Mouse (Mus musculus): Measurements from ENCODE around the gene Tenm3.

Tenm3 gene

GRCm38 (mm10) chr8:48315605-48316004 is 528.1 kb downstream of the Tenm3 start:
- no peak for DNase-seq

DNA sequence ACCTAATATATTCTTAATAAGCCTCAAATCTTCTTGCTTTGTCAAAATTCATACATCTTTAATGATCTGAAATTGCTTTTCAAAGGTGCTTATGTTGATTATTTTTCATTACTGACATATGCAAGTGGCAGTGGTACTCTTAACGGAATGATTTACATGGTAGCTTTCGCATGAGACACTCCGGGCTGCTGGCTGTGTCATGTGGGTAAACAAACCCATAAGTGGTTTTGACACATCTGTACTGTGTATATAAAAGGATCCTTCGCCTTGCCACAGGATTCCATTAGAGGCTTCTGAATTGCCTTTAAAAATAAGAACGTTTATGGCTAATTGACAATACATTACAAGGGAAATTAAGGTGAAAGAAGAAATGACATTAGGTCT is 529.8 kb downstream of the Tenm3 start:
- no peak for DNase-seq

GRCm38 (mm10) chr8:48313210-48313984 is 530.4 kb downstream of the Tenm3 start:
- DNase-seq: no peak

DNA sequence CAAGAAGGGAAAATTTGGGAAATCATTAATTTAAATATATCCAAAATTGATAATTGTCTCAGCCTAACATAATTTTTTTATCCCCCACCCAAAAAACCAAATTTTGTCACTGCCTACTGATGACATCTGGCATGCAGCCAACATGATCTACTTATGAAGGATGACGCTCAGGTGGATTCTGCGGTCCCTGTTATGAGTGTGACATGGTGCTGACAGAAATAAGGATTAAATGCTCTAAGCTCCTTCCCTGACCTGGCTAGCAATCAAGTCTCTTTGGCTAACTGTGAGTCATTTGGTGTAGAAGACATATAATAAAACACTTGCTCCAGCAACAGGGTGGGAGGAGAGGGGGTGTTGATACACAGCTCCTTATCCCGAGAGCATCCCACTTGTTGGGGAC is 532.0 kb downstream of the Tenm3 start:
- no peak for DNase-seq

GRCm38 (mm10) chr8:48310240-48310849 is 533.4 kb downstream of the Tenm3 start:
- no peak for DNase-seq

DNA sequence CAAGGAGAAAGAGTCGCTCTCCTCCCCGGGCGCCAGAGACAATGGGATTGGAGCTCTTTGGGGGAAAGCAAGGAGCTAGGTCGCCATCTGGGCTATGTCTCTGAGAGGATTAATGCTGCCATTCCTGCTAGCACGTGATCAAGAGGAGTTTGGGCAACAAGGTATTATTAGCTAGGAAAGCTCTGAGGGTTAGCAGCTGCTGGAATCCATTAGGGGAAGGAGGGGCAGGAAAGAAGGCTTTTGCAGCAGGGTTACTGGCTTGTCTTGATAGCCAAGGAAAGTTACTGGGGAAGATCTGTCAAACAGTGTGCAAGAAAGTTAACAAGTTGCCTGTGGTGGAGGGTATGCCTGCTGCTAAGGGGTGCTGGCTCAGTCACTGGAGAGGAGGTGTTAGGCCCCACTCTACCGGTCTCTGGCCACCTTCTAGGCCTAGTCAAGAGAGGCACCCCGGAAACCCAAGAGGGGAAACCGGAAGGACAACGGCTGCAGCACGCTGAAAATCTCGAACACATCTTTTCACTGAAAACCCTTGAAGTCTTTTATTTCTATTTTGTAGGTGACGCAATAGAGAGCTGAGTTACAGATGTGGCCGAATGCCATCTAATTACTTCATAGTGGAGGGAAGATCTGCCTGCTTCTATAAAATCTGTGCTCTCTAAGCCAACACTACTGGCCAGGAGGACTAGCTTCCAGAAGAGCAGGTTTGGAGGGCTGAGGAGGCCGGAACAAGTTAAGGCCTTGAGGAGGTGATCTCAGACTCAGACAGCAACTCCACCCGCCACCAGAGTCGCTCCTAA is 534.4 kb downstream of the Tenm3 start:
- DNase-seq: peak; percentile 78

GRCm38 (mm10) chr8:48304224-48304623 is 539.5 kb downstream of the Tenm3 start:
- no peak for DNase-seq

- DNase-seq: peak; percentile 43
Measured at GRCm38 (mm10) chr8:48300613-48301037, 543.1 kb downstream of the Tenm3 start.

DNA sequence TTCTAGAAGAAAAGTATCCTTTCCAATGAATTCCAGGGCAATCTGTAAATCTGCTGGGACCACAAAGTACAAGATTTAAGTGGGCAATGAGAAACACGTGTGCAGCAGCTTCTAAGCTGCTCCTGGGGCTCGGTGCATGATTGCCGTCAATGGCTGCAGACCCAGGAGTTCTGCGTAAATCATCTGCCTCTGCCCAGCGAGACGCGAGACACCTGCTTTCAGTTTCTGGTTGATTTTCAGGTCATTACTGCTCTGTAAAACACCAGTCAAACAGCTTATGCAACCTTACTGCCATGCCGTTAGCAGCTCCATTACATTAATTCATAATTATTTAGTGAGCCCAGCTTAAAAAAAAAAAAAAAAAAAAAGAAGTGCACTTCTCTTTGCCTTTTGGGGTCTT is 543.7 kb downstream of the Tenm3 start:
- no peak for DNase-seq

DNA sequence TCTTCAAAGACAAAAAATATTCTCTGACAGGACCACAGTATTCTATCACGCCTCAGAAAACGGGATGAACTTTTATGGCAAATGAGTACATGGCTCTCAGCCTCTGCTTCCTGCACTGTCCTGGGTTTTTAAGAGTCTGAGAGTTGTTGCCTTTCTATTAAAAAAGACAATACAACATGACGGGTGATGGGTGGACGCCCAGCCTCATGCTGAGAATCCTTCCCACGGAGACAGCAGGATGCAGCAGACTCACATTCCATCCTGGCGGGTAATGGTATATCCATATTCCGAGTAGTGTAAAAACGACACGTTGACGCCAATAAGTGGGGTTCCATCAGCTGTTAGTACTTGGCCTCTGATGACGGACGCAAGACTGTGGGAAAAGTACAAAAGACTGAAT is 544.4 kb downstream of the Tenm3 start:
- DNase-seq: no peak

DNA sequence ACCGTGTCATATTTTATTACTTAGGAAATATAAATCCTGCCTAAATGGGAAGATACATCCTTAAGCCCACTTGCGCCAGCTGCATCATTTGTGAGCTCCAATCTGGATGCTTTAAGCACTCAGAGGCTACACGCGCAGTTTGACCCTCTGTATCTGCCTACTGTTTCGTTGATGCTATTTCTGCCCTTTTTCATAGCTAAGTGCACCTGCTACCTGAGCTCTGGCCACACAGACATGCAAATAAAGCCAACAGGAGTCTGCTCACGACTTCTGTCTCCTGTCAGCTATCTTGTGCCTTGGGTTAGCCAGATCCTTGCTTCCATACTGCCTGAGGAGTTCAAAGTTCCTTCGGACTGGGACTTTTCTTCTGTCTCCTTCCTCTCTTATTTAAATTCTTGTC is 547.4 kb downstream of the Tenm3 start:
- DNase-seq: no peak

DNA sequence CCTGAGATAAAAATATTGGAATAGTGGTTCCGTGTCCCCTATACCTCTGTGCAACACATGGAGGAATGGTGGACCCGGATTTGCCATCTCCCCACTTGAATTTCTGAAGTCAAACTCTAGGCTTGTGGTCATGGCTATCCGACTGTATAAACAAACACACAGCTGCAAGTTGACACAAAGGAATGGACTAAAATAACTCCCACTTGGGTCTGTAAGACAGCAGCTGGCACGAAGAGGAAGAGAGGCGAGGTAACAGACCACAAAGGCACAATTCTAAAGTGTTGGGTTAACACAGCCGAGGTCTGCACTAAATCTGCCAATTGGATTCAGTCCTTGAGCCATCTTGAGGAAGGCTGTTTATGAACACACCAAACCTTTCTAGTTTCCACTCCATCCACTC is 548.2 kb downstream of the Tenm3 start:
- DNase-seq: no peak

- DNase-seq: no peak
Measured at GRCm38 (mm10) chr8:48293797-48294196, 550.0 kb downstream of the Tenm3 start.

- DNase-seq: no peak
Measured at GRCm38 (mm10) chr8:48285432-48285831, 558.3 kb downstream of the Tenm3 start.

GRCm38 (mm10) chr8:48281855-48282254 is 561.9 kb downstream of the Tenm3 start:
- DNase-seq: no peak

DNA sequence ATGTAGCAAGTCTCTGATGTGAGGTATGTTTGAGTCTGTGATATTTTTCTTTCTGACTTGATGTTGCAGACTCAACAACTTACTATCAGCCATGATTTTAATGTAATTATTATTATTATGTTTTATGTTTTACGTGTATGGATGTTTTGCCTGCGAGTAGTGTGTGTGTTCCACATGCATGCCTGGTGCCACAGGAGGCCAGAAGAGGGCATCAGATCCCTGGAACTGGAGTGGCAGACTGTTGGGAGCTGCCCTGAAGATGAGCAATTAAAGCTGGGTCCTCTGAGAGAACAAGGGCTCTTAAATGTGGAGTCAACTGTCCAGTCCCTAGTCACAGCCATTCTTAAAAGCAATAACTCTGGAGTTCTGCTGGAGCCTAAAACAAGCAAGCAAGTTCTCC is 564.4 kb downstream of the Tenm3 start:
- DNase-seq: no peak

DNA sequence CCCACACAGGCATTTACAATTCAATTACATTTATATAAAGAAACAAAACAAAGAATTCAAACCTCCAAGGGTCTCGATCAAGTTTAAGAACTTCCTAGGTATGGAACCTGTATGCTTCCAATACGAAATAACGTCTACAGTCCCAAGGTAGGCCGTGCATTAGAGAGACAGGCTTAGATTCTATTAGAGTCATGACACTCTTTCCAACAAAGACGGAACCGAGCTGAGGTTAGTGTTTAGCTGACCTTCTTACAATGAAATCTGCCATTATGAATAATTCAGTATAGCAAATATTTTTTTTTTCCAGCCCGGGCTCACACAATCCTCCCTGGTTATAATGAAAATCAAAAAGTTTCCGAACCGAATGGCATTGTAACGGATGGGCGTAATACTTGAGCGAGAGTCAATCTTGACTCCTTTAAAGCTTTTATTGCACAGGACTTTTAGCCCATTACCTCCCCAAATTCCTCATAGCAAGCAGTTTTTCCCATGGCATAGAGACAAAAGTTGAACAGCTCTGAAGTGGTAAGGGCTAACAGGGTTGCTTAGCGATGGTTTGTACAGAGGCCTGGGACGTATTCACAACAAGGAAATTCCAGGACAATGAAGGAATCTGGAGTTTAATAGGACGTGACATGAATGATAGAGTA is 565.6 kb downstream of the Tenm3 start:
- DNase-seq: peak; percentile 34

DNA sequence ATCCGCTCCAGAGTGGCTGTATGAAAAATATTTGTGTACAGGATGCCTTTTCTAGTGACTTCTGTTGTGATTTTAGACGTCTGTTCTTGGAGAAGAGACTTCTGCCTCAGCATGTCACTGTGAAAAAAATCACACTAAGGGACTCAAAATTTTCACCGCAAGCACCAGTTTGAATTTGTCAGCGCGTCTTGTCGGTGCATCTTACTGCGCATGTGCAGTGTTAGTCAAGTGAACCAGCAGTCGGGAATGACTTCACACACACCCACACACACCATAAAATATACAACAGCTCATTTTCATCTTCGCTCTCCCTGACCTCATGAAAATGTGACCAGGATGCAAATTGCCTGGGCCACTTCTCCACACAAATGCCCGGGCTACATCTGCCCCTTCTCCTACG is 568.7 kb downstream of the Tenm3 start:
- DNase-seq: no peak

GRCm38 (mm10) chr8:48274566-48274965 is 569.2 kb downstream of the Tenm3 start:
- no peak for DNase-seq

DNA sequence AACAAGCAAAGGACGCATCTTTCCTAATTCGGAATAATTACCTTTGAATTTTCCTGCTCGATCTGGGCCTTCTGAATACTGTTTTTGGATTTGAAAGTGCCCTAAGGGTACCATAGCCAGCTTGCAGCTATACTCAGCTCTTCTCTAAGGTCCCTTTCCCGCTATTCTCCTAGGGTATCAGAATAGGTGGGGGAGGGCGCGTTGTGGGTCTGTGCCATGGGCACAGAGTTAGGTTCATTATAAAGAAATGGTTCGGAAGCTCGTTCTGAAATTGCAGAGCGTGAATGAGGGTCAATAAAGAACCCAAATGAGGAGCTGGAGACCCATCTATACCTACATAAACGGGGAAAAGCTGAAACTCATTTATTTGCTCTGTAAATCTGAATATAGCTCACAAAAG is 575.1 kb downstream of the Tenm3 start:
- DNase-seq: no peak

DNA sequence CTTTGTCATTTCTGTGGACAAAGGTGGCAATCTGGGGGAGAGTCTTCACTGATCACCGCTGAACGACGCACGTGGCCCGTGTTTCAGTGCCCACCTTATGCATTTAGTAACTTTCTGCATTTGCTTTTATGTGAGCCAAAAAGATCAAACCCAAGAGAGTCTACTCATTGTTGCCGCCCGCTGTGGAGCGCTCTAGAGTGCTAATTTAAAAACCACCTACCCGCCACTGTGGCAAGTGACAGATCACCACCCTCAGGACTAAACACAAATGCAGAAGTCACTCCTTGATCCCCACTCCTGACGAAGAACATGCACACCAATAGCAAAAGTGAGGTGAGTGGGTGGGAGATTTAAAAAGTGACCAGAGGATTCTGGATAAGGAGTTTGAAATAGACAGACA is 583.5 kb downstream of the Tenm3 start:
- no peak for DNase-seq

DNA sequence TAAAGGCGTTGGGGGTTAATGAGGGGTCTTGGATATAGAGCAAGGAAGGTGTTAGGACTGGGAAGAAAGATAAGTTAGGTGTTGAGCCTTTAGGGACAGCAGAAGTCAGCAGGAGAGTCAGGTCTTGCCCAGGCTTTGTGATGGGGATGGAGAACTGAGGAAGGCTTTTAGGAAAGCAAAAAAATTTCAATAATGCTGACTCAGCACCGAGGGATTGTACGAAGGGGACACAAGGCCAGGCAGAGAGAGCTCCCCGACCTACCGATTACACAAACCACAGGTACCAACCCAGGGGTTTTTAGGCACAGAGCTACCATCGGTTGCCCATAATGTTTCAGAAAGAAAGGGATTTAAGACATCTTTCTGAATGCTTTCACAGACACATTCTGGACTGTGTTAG is 583.9 kb downstream of the Tenm3 start:
- DNase-seq: no peak

DNA sequence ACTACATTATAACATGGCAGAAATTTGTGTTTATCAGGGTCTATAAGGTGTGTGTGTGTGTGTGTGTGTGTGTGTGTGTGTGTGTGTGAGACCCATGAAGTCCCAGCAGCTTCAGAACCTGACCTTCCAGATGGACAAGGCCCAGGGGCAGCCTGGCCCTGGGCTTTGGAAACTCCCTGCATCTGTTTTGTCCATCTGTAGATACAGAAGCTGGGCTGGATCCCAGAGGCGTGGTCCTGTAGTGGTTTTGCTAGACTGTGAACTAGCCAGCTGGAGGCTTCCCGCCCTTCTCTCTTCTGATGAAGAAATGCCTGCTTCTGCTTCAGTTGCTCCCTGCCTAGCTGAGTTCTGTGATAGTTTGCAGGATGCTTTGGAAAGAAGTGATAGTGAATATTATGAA is 599.9 kb downstream of the Tenm3 start:
- peak; percentile 34 for DNase-seq

Measured in retina, postnatal 1 day (tissue).